Mouse (Mus musculus): ENCODE results near the gene Cenpm.
A peak's percentile ranks its signal among the peaks of the same experiment; 100 is the strongest.

Cenpm gene

GRCm38 (mm10) chr15:82192617-82193016 lies 51.9 kb downstream of the Cenpm start:
- peak; percentile 76 for DNase-seq (ENCODE audit: inconsistent ontology term)

GRCm38 (mm10) chr15:82188481-82189240 lies 55.9 kb downstream of the Cenpm start:
- no peak for DNase-seq (ENCODE audit: inconsistent ontology term)

- no peak for DNase-seq (ENCODE audit: inconsistent ontology term)
These were observed 56.6 kb downstream of the Cenpm start for GRCm38 (mm10) chr15:82187924-82188323.

GRCm38 (mm10) chr15:82187401-82187800 lies 57.1 kb downstream of the Cenpm start:
- DNase-seq (ENCODE audit: inconsistent ontology term), result no peak

GRCm38 (mm10) chr15:82186931-82187330 lies 57.6 kb downstream of the Cenpm start:
- no peak for DNase-seq (ENCODE audit: inconsistent ontology term)

- no peak for DNase-seq (ENCODE audit: inconsistent ontology term)
These were observed 58.4 kb downstream of the Cenpm start for GRCm38 (mm10) chr15:82186131-82186530.

GRCm38 (mm10) chr15:82185062-82185783 lies 59.3 kb downstream of the Cenpm start:
- no peak for DNase-seq (ENCODE audit: inconsistent ontology term)

- no peak for DNase-seq (ENCODE audit: inconsistent ontology term)
These were observed 59.9 kb downstream of the Cenpm start for GRCm38 (mm10) chr15:82184656-82185055.

GRCm38 (mm10) chr15:82184183-82184582 lies 60.4 kb downstream of the Cenpm start:
- DNase-seq (ENCODE audit: inconsistent ontology term), result no peak

Measured in Muller cell, postnatal 12 days (primary cell).